Mouse (Mus musculus) heart, embryonic 14.5 days (tissue): ENCODE data around the gene Rps6kl1. TPM values are rescaled to one million over a fixed set of nuclear protein-coding genes. Genes with fewer than 3 reads are reported as not detected.

Experiments used
- ATAC-seq: fragments of 200-750 bp; cut with Nextera tagmentation; 2 replicates; pipeline ENCODE4 v1.8.0; 2017; ENCODE audit warnings: low read depth, moderate TSS enrichment; ENCODE audit not compliant: insufficient number of reproducible peaks, insufficient read depth, low FRiP score
- H3K27ac ChIP-seq, 2 experiments: fragments of 200-500 bp in 1 of 2; fragments of 300-500 bp in 1 of 2; sonication (generic) in 1 of 2; replicated peaks in 1 of 2; 2 replicates each; pipeline ENCODE4 v1.5.1; 2012 to 2014; ENCODE audit warnings: low read depth in 2 of 2, low read length in 2 of 2, control low read depth in 1 of 2, mild to moderate bottlenecking in 1 of 2, mixed read lengths in 1 of 2; ENCODE audit not compliant: control insufficient read depth in 1 of 2, insufficient read depth in 1 of 2
- H3K27me3 ChIP-seq: fragments of 300-500 bp; sonication (generic); 2 replicates; pipeline ENCODE4 v1.6.1; 2014; ENCODE audit warnings: mild to moderate bottlenecking, low read length, control low read depth; ENCODE audit not compliant: control insufficient read depth, insufficient read depth
- H3K36me3 ChIP-seq: fragments of 300-500 bp; sonication (generic); 2 replicates; pipeline ENCODE4 v1.6.1; 2014; ENCODE audit warnings: mild to moderate bottlenecking, control low read depth, low read length, mixed read lengths; ENCODE audit not compliant: control insufficient read depth, insufficient read depth
- H3K4me1 ChIP-seq, 2 experiments: fragments of 200-500 bp in 1 of 2; fragments of 300-500 bp in 1 of 2; sonication (generic) in 1 of 2; 2 replicates each; pipeline ENCODE4 v1.6.1; 2012 to 2014; ENCODE audit warnings: low read length in 2 of 2, control low read depth in 1 of 2, mixed read lengths in 1 of 2; ENCODE audit not compliant: control insufficient read depth in 2 of 2, insufficient read depth in 2 of 2
- H3K4me2 ChIP-seq: fragments of 300-500 bp; sonication (generic); 2 replicates; pipeline ENCODE4 v1.6.1; 2014; ENCODE audit warnings: mild to moderate bottlenecking, low read length
- H3K4me3 ChIP-seq, 2 experiments: fragments of 200-500 bp in 1 of 2; fragments of 300-500 bp in 1 of 2; sonication (generic) in 1 of 2; 2 replicates each; pipeline ENCODE4 v1.5.1; 2012 to 2014; ENCODE audit warnings: low read length in 2 of 2, mild to moderate bottlenecking in 2 of 2, control low read depth in 1 of 2, low read depth in 1 of 2, moderate library complexity in 1 of 2; ENCODE audit not compliant: control insufficient read depth in 1 of 2, insufficient read depth in 1 of 2
- H3K9ac ChIP-seq: fragments of 300-500 bp; sonication (generic); 2 replicates; pipeline ENCODE4 v1.6.1; 2014; ENCODE audit warnings: mild to moderate bottlenecking, low read length
- H3K9me3 ChIP-seq: fragments of 300-500 bp; sonication (generic); 2 replicates; pipeline ENCODE4 v1.6.1; 2016; ENCODE audit warnings: low read length, control low read depth; ENCODE audit not compliant: control insufficient read depth
- WGBS: fragments of 180-500 bp; shearing (Covaris S2); extraction: QIAGEN DNeasy Blood & Tissue Kit; methylation state at CpG from one replicate; pipeline ENCODE4 v1.1.7; 2014; 5-methylcytosine and 5-hydroxymethylcytosine counted together
- polyA plus RNA-seq: library from polyadenylated mRNA; unstranded; fragments of >200 nt; fragmentation: Nextera tagmentation; extraction: Ambion mirVana; gene quantifications from 2 replicates; pipeline ENCODE4 v1.2.1, GENCODE M21; 2014

The Rps6kl1 gene
- 0.77 and 1.1 TPM in 2 replicates for polyA plus RNA-seq

DNA sequence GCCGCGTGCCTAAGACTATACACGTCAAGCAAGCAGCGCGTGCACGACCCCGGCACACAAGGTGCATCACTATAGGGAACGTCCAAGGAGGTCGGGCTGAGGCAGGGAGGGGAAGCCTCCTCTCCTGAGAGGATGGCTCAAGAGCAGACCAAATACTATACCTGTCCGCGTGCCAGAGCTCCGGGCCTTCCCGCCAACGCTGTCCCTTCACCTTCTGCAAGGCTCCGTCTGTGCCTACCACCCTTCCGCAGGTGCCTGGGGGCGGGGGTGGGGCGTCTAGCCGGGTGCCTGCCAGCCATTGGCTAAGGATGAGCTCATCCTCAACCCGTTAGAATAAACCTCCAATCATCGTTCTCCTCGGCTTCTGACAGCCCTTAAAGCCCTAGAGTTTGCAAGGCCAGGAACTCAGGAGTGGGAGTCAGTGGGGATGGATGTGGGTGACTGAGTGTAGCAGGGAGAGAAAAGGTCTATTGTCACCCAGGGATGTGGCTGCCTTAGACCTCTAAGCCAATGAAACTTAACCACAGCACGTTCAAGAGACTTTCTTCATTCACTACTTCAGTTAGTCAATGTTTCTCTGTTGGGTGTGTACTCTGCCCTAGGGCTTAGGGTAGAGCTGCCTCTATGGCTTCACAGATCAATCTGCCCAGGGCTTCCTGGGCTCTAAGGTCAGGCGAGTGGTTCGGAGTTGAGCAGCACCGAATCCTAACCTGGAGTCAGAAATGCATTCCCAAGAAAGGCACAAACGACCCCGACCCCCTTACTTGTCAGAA lies at the start of gene Rps6kl1:
Gene Rps6kl1 (minus strand): TSS at position 263 of the 773 bp plus-strand sequence.
- Histone ChIP-seq H3K4me2 (peak within 1 kb of the TSS; percentile 63), H3K9me3 (no peaks in the 10 kb centered on the region), H3K36me3 (no peaks in the 10 kb centered on the region), H3K9ac (peak within 1 kb of the TSS; percentile 53; the same call in 1 of the 2 replicates), H3K4me3 (peak within 1 kb of the TSS; percentile 14 to 32), H3K27me3 (no peaks in the 10 kb centered on the region; the same call in 1 of the 2 replicates), H3K4me1 (peaks cover 6 to 16% of the 10 kb centered on the region in 2 experiments), H3K27ac (no peak within 1 kb of the TSS)
- peak; percentile 62; the same call in 1 of the 2 replicates for ATAC-seq
- WGBS = 13% methylated on average over 28 of the region's 28 CpGs

DNA sequence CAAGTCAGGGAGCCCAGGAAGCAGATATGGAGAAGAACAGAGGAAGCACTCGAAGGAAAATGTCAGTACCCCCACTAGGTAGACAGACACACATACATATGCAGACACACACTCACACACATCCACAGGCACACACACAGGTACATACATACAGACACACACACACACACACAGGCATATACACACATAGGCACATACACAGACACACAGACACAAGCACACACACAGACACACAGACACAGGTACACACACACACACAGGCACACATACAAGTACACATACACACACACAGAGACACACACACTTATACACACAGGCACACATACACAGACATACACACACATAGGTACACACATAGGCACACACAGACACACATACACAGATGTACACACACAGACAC lies 48.9 kb upstream of the Rps6kl1 start:
- Histone ChIP-seq H3K9me3 (no peaks in the 10 kb centered on the region), H3K4me2 (no peak overlapping the region), H3K27ac (no peak overlapping the region), H3K27me3 (no peaks in the 10 kb centered on the region), H3K36me3 (no peaks in the 10 kb centered on the region), H3K9ac (no peak overlapping the region), H3K4me1 (peaks cover 23 to 27% of the 10 kb centered on the region in 2 experiments), H3K4me3 (no peak overlapping the region)
- ATAC-seq = no peak
- 47% methylated on average over 1 of the region's 1 CpGs for WGBS

DNA sequence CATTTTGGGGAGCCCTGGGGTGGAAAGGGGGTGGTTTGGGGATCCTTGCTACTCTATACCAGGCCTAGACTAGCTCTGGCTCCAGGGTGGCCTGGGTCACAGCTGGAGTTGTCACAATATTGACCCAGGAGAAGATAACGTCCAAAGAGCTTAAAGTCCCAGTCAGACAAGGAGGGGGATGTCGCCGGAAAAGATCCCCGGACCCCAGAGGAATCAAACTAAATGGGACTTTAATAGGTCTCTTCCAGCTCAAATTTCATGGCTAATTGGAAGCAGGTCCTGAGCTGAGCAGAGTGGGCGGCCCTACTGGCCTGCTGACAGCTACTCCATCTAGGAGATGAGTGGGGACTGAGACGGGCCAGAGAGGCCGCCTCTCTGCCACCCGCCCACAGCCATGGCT lies 46.9 kb upstream of the Rps6kl1 start:
- Histone ChIP-seq H3K27ac (no peak overlapping the region), H3K4me2 (no peak overlapping the region), H3K27me3 (0 out of 2 replicates have a peak, but pooled peaks cover 4% of the 10 kb centered on the region), H3K4me3 (no peak overlapping the region), H3K9me3 (no peaks in the 10 kb centered on the region), H3K9ac (no peak overlapping the region), H3K36me3 (no peaks in the 10 kb centered on the region), H3K4me1 (peaks cover 34 to 40% of the 10 kb centered on the region in 2 experiments)
- WGBS = 34% methylated on average over 8 of the region's 8 CpGs
- no peak for ATAC-seq

DNA sequence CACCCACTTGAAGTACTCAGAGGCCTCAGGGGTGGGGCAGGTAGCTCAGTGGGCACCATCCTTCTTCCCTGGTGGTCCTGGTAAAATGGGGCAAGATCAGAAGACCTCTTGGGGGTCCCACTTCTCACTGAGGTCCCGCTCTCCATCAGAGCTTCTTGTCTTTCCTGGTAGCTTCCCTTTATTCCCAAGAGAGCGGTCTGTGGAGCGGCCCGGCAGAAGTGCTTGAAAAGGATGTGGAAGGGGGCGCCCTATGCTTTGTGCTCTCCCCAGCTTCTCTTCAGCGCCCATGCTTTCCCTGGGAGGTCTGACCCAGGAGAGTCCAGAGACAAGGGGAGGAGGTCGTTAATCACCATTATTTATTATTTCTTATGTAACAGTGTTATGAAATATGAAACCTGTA lies 46.3 kb upstream of the Rps6kl1 start:
- Histone ChIP-seq H3K4me1 (peaks cover 36 to 46% of the 10 kb centered on the region in 2 experiments), H3K9ac (no peak overlapping the region), H3K36me3 (no peaks in the 10 kb centered on the region), H3K27ac (no peak overlapping the region), H3K4me3 (no peak overlapping the region), H3K9me3 (no peaks in the 10 kb centered on the region), H3K27me3 (0 out of 2 replicates have a peak, but pooled peaks cover 5% of the 10 kb centered on the region), H3K4me2 (no peak overlapping the region)
- 88% methylated on average over 7 of the region's 7 CpGs for WGBS
- no peak for ATAC-seq

DNA sequence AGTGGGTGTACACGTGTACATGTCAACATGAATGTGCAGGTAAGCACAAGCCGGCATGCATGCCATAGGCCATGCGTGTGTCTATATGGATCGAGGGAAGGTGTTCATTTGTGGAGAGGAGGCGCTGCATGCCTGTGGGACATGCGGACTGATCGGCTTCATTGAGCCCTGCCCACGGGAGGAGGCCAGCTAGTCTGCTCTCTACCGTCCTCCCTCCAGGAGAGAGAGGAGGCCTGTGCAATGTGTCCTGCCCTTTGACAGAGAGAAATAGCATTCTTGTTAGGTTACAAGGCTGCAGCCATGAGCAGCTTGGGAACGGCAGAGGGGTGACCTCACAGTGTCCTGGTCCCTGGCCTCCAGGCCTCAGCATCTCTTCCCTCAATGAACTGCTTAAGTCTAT lies 45.1 kb upstream of the Rps6kl1 start:
- no peaks in the 10 kb centered on the region for H3K36me3 ChIP-seq
- H3K9ac ChIP-seq = no peak overlapping the region
- no peak overlapping the region for H3K4me2 ChIP-seq
- peaks cover 34 to 43% of the 10 kb centered on the region in 2 experiments for H3K4me1 ChIP-seq
- no peaks in the 10 kb centered on the region for H3K9me3 ChIP-seq
- H3K4me3 ChIP-seq = no peak overlapping the region
- H3K27ac ChIP-seq = no peak overlapping the region
- 0 out of 2 replicates have a peak, but pooled peaks cover 5% of the 10 kb centered on the region for H3K27me3 ChIP-seq
- 66% methylated on average over 10 of the region's 10 CpGs for WGBS
- ATAC-seq = no peak

DNA sequence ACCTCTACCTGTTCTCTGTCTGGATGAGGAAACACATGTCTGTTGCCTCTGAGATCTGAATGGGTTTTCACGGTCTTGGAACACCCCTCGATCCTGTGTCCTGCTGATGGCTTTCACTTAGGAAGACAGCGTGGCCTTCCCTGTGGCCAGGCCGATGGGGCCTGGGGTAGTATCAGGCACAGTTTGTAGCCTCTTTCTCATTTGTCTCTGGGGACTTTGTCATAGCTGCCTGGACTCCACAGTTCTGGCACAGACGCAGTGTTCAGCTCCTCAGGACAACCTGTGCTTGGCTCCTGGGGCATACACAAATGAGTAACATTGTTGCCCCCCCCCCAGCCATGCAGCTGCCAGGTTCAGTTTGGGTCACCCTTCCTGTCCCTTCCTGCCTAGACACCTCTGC lies 44.0 kb upstream of the Rps6kl1 start:
- Histone ChIP-seq H3K27ac (peak overlapping the region in 1 of 2 experiments; percentile 4; a peak in 1 of 4 replicates), H3K36me3 (no peaks in the 10 kb centered on the region), H3K27me3 (0 out of 2 replicates have a peak, but pooled peaks cover 5% of the 10 kb centered on the region), H3K4me1 (peaks cover 33 to 42% of the 10 kb centered on the region in 2 experiments), H3K9ac (no peak overlapping the region), H3K4me3 (no peak overlapping the region), H3K4me2 (no peak overlapping the region), H3K9me3 (no peaks in the 10 kb centered on the region)
- 63% methylated on average over 5 of the region's 5 CpGs for WGBS
- no peak for ATAC-seq

DNA sequence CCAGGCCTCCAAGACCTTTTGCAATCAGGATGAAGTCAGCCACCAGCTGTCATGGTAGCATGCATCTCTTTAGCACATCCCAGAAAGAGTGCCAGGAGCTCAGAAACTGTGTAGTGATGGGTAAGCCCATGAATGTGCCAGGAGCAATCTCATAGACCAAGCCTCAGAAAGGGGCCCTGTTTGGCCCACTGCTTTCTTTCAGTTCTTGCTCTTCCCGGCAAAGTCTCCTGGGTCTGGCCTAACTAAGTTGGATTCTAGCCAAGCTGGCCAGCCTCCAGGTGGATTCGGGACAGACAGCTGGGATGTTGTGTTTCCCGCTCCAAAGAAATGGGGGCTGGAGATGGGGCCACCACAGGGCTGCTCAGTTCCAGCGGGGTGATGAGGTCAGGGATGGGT lies 43.6 kb upstream of the Rps6kl1 start:
- no peak overlapping the region for H3K4me3 ChIP-seq
- peaks cover 33 to 42% of the 10 kb centered on the region in 2 experiments for H3K4me1 ChIP-seq
- no peak overlapping the region for H3K9ac ChIP-seq
- 5% methylated on average over 4 of the region's 4 CpGs for WGBS
- H3K4me2 ChIP-seq = no peak overlapping the region
- 0 out of 2 replicates have a peak, but pooled peaks have one; percentile 31 for ATAC-seq
- H3K27me3 ChIP-seq = 0 out of 2 replicates have a peak, but pooled peaks cover 5% of the 10 kb centered on the region
- no peaks in the 10 kb centered on the region for H3K9me3 ChIP-seq
- H3K36me3 ChIP-seq = no peaks in the 10 kb centered on the region
- peak overlapping the region; percentile 4 to 17; a peak in 2 of 4 replicates for H3K27ac ChIP-seq
